Mouse (Mus musculus) lung, postnatal 4 days (tissue): ENCODE data around the gene Etv3.

ENCODE experiments used
- DNase-seq, 2 experiments: peaks; one replicate each; pipeline ENCODE4 v3.0.0; 2021

Etv3 gene

DNA sequence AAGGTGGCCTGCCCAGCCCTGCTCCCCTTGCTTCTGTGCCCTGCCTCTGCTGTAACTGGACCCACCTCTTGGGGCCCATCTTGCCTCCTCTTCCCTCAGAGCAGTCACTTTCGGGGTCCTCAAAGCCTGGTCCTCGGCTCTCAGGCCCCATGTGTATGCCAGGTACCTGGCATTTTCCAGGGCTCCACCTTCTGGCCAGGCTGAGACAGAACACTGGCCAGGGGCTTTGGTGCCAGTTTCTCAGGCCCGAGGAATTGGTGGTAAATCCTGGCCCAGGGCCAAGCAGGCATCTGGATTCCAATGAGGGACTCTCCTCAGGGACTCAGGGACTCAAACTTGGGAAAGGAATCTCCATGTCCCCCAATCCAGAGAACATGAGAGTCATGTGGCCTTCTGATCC is 34.9 kb downstream of the Etv3 start:
- no peak for DNase-seq

DNA sequence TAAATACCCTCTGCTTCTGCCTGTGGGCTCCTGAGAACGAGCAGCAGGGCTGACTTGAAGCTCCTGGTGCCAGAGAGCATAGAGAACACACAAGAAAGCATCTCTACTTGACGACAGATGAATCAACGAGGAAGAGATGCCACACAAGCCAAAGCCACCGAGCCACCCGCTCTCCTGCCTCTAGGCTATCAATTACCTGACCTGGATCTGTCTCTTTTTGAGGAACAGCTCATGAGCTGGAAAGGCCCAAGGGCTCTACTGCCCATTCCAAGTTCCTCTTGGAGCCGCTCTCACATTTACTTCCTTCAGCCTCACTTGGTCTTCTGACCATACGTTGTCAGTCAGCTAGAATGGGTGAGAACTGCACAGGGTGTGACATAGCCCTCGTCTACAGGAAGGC is 36.2 kb downstream of the Etv3 start:
- no peak for DNase-seq

DNA sequence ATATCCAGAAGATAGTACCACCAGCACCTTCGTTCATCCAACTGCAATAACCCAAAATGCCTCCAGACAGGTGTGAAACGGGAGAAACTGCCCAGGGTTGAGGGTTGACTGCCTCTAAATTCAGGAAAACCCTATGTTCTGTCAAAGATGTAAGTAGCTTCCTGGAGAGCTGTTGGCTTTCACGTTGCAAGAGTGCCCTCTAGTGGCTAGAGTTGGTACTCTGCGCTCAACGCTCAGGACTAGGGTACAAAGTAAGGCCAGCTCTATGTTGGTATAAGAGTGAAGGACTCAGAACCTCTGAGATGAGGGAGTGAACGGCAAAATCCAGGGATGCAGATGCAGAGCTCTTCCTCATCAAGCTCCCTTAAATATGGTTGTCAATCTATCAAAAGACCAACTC is 37.2 kb downstream of the Etv3 start:
- peak; percentile 71 to 87 for DNase-seq

DNA sequence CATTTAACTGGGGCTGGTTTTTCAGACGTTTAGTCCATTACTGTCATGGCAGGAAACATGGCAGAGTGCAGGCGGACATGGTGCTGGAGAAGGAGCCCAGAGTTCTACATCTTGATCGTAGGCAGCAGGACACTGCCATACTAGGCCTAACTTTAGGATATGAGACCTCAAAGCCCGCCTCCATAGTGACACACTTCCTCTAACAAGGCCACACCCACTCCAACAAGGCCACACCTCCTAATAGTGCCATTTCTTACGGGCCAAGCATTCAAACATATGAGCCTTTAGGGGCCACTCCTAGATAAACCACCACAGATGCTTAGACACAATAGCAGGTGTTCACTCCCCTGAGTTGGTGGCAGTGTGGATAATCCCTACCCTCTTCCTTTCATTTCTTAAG is 38.3 kb downstream of the Etv3 start:
- no peak for DNase-seq

DNA sequence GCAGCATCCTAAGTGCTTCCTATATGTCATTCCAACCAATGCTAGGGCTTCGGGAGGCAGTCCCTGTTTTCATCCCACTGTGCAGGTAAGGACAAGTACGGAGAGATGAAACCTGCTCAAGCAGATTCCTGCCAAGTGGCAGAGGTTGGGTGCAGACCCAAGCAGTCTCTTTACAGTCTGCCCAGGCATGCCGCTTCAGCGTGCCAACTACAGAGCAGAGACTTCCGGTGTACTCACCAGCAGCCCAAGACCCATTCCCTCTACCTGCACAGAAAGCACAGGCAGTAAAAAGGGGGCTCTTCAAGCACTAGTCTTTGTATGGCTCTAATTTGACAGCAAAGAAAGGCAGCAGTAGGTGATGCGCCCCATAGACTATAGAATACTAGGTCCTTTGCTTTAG is 40.4 kb downstream of the Etv3 start:
- DNase-seq = no peak

DNA sequence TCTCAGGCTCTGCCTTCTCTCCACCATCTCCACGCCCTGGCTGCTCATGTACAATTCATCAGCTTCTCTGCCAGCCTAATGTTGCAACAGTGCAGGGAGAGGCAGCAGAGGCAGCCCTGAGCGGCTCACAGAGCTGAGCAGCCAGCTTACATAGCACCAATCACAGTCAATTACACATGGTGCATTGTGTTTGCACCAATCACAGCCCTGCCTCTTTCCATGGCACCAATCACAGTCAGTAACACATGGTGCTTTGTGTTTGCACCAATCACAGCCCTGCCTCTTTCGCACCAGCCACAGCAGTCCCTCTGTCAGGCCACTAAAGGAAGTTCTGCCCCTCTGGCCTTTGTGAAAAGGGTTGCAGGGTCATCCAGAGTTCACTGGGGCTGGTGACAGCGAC is 40.9 kb downstream of the Etv3 start:
- DNase-seq = peak; percentile 82 to 85

DNA sequence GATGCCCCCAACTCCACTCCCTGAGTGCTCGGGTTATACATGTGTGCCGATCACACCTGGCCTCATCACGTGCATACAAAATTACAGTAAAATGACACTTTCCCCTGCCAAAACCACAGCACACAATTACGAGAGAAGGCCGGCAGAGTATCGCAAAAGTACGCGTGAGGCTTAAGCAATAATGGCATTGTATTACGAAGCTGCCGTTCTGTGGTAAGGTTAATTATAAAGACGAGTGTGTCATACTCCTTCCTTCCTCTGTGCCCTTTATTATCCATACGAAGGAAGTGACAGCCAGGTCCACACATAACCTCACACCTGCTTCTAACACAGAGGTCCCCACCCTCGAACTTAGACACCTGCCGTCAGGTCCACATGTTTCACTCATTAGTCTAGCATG is 42.3 kb downstream of the Etv3 start:
- DNase-seq = no peak

DNA sequence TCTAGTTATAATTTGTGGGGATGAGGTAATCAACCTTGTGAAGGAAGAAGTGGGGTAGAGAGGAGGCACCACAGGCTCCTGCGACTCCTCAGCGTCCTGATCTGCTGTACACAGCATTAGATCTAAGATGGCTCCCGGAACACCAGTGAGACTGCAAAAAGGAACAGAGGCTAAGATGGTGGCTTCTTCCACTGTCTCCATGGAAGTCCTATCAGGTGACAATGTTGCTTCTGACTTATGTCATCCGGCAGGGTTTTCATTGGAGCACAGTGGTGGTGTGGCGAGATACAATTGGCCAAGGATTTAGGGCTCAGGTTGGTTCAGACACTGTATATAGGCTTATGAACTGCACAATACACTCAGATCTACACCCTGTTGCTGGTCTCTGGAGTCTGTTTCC is 43.5 kb downstream of the Etv3 start:
- no peak for DNase-seq

DNA sequence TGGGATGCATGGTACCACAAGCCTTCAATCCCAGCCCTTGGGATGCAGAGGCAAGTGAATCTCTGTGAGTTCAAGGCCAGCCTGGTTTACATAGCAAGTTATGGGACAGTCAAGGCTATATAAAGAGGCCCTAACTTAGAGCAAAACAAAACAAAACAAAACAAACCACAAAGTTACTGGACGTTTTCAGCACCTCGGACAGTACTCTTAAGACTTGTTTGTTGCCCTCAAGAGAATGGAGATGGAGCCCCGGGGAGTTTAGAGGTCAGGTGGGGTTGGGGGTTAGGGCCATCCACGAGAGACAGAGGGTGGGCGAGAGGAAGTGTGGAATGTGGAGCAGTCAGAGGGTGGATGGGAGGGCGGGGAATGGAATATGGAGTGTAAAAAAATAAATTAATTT is 50.6 kb downstream of the Etv3 start:
- no peak for DNase-seq

DNA sequence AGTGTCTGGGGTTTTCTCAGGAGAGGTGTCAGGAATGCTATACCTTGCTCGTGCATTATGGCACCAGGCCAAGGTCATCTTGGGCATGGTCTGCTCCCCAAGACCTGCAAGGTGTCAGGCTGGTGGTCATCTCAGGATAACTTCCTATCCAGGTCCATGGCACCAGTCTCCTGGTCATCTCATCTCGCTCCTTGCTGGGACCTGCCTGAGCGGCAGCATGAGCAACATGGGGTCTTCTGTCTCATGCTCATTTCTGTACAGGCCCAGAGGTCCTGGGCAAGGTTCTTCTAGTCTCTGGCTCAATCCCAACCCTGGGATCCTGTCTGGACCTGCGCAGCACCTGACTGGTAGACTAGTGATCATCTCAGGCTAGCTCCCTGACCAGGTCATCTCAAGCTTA is 57.1 kb downstream of the Etv3 start:
- DNase-seq = no peak
